Mouse (Mus musculus) heart, adult 18-20 months (tissue): ENCODE data around the gene Tst. TPM values are rescaled to one million over a fixed set of nuclear protein-coding genes. Genes with fewer than 3 reads are reported as not detected.

Source experiments
- DNase-seq, 2 experiments: peaks; one replicate each; pipeline ENCODE4 v3.0.0; 2021 to 2022; ENCODE audit warnings: mixed read lengths in 1 of 2
- total RNA-seq, 2 experiments: library from RNA; stranded (reverse); gene quantifications; 2 replicates each; pipeline ENCODE4 v1.2.3; 2021

Tst gene
- total RNA-seq, 2 experiments from 2014 or later: 21.5 to 28.3 TPM

DNA sequence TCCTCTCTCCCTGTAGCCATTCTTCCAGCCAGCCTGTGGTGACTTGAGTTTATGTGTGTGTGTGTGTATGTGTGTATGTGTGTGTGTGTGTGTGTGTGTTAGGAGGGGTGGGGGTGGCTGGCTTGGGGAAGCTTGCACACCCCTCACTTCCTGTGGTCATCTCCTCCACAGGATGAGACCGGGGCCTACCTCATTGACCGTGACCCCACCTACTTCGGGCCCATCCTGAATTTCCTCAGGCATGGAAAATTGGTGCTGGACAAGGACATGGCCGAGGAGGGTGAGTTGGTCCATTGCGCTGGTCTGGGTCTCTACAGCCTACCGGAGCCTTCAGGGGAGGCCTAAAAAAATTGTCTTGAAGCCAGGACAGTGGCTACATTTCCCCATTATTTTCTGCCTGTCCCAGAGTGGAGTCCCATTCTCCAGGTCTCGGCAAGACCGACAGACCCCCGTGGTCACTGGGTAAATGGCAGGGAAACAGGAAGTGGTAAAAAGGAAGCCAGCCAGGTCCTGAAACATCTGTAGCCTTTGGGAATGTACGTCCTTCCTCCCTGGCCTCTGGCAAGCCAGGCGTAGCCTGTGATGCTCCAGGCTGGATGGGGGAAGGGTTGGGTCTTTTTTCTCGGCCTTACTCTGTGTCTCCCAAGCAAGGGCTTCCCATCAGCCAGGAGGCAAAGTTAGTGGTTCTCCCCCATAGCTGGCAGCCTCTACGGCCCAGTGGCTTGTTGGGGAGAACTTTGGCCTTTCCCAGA, 24.3 kb upstream of the Tst start:
- DNase-seq: peak; percentile 29 to 64

DNA sequence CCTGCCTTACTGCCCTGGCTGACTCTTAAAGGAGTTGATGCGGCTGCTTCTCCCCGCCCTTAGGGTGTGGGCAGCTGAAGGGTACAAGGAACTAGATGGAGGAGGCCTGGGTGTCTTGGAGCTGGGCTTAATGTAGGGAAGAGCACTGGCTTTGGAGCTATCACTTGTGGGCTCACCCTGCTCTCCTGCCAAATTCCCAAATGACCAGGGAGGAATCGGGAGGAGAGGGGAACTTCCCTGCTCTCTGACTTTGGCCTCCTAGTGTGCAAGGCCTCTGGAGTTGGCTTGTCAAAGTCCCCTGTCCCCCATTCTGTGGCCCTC, 23.4 kb upstream of the Tst start:
- no peak for DNase-seq

DNA sequence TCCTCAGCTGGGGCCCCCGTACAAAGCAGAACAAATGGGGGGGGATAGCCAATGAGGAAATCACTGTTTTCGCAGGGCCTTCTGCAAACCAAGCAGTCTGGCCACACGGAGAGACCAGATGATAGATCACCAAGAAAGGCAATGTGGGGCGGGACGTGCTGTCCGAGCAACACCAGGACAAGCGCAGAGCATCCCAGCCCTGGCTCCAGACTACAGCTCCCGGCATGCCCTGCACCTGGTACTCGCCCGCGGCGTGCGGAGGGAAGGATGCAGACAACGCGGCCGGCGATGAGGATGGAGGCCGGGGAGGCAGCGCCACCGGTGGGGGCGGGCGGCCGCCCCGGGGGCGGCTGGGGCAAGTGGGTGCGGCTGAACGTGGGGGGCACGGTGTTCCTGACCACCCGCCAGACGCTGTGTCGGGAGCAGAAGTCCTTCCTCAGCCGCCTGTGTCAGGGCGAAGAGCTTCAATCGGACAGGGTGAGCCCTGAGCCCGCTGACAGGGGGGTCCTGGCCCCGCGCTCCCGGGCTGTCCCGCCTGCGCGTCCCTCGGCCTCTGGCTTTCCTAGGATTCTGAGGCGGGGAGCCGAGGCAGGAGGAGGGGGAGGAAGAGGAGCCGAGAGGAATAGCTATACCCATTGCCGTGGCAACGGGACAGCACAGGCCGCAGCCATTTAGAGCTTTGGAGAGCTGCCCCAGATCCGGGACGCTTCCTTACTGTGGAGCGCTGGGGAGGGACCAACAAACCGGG, 22.9 kb upstream of the Tst start, which contains the start of gene Kctd17:
TSS of gene Kctd17 (plus strand) at position 174 of the 748 bp plus-strand sequence.
- peak; percentile 76 to 84 for DNase-seq

GRCm38 (mm10) chr15:78425230-78425629, 19.5 kb upstream of the Tst start:
- DNase-seq: no peak

- no peak for DNase-seq
These were observed 18.8 kb upstream of the Tst start for GRCm38 (mm10) chr15:78424507-78424906.

DNA sequence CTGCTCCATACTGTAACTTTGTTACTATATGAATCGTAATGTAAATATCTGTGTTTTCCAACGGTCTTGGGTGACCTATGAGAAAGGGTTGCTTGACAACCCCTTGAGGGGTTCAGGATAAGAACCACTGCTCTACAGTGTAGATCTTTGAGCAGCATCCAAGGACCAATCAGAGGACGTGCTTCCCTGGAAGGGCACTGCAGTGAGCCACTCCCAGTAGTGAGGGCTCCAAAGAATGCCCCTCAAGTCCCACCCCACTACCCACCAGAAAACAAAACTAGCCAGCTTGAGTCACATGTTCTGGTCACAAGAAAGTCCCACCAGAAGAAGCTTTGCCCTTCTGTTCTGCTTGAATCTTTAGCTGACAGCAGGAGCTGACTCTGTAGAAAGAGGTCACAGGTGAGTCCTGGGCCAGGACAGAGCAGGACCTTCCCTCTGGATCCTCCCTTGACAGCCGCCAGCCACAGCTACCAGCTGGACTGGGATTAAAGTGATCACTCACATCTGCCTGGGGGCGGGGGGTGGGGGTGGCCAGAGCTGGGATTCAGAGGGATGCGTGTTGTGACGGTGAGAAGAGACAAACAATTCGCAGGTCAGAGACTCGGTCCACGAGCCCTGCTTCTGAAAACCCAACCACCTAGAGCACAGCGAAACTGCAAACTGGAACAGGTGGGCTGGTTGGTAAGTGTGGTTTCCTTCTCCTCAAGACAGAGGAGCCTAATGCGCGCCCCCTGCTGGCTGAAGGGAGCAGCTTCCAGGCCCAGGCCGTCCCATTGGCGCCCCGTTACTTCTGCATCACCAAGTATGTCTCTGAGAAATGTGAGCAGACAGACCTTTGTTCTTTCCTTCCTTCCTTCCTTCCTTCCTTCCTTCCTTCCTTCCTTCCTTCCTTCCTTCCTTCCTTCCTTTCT, 16.6 kb upstream of the Tst start:
- DNase-seq: peak; percentile 71 to 89

DNA sequence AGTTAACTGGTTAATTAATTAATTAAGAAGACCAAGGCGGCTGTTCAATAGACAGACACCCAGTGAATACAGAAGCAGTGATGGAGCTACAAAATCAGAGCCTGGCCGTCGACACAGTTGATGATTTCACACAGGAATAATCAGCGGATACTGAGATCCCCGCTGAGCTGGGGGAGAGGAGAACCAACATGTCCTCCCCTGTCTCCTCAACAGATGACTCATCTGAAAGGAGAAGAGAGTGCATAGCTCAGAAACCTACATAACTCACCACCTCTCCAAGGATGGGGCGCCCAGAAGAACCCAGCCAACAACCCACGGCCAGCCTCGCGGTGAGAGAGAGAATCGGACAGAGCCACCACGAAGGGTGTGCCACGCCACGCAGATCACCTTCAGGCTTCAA, 14.7 kb upstream of the Tst start:
- DNase-seq: no peak

DNA sequence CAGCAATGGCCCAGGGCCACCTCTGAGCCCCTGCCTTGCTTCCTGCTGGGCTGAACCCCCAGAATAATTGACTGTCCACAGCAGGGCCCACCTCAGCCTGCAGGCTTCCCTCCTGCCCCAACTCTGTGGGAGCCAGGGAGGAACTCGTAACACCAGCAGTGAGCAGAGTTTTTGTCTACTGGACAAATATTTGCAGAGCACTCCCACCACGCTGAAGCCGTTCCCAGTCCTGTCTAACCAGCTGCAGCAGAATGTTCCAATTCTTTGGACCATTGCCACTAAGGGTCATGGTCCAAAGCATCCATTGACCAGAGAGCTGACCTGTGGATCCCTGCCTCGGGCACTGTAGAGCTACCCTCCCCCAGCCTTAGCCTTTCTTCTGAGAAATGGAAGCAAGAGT, 11.2 kb upstream of the Tst start:
- DNase-seq: no peak

- no peak for DNase-seq
These were observed 8.4 kb upstream of the Tst start for GRCm38 (mm10) chr15:78414157-78414556.

DNA sequence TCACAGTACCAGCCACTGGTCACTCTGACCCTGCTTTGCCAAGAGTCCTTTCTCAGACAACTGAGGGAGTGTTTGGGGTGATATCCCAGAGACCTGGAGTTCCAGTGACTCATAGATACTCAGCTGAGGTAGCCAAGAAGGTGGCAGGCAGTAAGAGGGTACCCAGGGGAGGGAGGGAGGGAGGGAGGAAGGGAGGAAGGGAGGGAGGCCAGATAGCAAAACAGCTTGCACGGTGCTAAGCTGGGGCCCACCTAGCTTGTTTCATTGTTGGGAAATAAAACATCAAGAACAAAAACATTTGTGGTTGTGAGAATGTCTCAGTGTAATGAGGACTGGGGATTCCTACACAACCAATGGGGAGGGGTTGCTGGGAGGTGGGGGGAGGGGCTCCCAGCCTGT, 8.0 kb upstream of the Tst start:
- no peak for DNase-seq

DNA sequence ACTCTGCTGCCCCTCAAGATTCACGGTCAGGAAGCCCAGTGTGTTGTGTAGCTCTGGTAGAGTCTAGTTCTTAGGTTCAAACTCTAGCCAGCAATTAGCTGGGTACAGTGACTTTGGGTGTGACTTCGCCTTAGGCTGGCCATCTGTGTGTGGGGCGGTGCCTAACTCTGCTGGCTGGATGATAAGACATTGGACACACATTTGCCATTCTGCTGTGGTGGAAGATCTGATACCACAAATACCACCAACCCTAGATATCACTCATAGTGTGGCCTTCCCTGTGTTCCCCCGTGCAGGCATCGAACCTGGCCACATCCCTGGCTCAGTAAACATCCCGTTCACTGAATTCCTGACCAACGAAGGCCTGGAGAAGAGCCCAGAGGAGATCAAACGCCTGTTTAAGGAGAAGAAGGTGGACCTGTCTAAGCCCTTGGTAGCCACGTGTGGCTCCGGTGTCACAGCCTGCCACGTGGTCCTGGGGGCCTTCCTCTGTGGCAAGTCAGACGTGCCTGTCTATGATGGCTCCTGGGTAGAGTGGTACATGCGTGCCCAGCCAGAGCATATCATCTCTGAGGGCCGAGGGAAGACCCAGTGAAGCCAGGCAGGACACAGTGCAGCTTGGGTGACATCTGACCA, 7.5 kb upstream of the Tst start:
- DNase-seq: no peak

- no peak for DNase-seq
These were observed 3.9 kb upstream of the Tst start for GRCm38 (mm10) chr15:78409570-78410052.

GRCm38 (mm10) chr15:78406293-78406934, 707 bp upstream of the Tst start, which contains the start of gene Mpst:
Gene Mpst (plus strand): TSS chr15:78406416.
- DNase-seq: peak; percentile 95 to 96

DNA sequence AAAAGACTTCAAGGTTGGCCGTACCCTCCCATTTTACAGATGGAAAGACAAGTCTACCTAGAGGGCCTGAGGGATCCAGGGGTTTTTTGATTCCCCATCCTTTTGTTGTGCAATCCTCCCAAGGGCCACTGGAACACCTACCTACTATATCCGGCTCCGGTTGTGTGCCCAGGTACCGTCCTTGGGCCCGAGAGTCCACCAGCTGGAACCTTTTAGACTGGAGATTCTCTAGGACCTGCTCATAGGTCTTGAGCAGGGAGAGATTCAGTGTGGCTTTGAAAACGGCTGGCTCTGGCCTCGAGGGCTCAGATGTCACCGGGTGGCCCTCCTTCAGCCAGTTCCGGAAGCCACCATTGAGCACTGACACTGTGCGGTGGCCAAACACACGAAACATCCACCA, 609 bp downstream of the Tst start:
- no peak for DNase-seq

DNA sequence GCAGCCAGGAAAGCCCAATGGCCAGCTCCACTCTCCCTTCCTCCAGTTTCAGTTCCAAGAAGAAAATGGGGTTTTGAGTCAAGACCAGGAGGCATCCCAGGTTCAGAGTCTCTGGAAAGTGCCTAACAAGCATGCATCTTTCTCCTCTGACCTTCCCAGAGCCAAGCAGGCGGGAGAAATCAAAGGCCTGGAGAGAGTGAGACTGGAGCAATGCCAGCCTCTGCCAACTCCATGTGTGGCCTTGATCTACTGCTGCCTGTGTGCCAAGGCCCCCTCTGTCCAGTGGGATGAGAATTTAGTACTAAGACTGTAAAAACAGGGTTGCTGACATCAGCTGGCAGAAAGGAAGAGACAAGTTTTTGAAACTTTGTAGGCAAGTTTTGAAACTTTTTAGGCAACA, 1.8 kb downstream of the Tst start:
- DNase-seq: peak; percentile 60 to 64

GRCm38 (mm10) chr15:78403301-78403741, 2.4 kb downstream of the Tst start:
- DNase-seq: peak in 1 of 2 experiments; percentile 29

DNA sequence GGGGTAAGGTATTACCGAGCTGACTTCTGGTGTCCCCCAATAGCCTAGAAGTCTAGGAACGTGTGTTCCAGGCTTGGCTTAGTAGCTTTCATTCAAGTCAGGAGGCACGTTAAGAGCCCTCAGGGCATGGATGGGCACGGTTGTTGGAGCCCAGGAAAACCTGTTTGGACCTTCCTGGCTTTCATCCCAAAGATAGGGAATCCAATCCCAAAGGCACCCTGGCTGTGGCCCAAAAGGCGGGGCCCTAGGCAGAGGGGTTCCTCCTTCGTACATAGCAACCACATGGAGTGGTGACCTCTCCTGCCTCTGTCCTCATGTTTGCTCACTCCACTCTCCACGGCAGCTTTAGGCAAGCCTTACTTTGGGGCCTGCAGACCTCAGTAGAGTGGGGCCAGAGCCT, 3.3 kb downstream of the Tst start:
- peak; percentile 39 to 42 for DNase-seq

DNA sequence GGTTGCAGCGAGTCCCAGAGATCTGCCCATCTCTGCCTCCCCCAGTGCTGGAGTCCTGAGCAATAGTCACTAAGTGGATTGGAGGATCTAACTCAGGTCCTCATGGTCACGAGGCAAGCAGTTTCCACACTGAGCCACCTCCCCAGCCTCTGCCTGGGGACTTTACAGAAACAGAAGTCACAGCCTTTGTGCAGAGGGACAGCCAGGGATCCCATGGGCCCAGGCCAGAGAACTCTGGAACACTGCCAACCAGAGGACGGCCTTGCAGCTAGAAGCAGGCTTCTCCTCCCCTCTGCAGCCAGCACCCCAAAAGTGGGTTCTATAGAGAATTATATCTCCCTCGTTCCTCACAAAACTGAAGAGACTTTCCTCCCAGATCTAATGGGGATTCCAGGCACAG, 3.8 kb downstream of the Tst start:
- DNase-seq: peak; percentile 85 to 86

- no peak for DNase-seq
These were observed 4.4 kb downstream of the Tst start for GRCm38 (mm10) chr15:78401345-78401744.

GRCm38 (mm10) chr15:78395478-78395962, 10.2 kb downstream of the Tst start, which contains the start of gene Tex33:
Gene Tex33 (minus strand): TSS chr15:78395912.
- no peak for DNase-seq

DNA sequence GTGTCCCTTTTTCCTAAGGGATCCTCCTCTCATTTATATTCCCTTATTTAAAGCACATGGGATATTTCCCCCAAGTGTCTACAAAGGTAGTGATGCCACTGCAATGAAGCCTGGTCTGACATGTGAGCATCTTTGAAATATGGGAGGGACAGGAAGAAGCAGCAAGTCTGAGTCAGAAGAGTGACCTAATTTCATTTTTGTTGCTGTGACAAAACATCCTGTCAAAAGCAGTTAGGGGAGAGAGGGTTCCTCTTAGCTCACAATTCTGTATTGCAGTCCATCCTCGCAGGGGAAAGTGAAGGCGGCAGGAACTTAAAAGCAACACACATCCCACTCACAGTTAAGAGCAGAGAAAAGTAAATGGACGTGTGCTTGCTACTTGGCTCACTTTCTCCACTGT, 14.9 kb downstream of the Tst start:
- no peak for DNase-seq
